Mouse (Mus musculus): ENCODE data around the gene Igsf23. TPM values are rescaled to one million over a fixed set of nuclear protein-coding genes. Genes with fewer than 3 reads are reported as not detected.
"Not testable (repeated sequence)": the region's sequence is repeated elsewhere in the genome, so short reads cannot be mapped to it uniquely, and the experiment has no call there.

Igsf23 gene
- 0.10 and 0.19 TPM in 2 replicates for polyA plus RNA-seq (2012; rRNA removed)

DNA sequence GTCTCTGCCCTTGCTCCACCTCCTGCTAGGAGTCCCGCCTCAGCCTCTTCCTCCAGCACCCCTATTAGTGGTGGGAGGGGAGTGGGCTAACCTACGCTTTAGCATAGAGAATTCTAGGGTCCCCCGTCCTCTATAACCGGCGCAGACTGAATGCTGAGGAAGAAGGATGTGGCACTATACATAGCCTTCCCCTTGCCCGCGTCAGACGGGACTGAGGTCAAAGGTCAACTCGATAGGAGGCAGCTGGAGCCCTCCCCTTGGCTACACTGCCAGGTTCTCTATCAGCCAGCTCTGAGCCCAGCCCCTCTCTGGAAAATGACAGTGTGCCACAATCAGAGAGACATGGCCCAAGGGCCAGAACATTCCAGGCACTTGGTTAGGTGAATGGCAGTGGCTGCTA lies at the start of gene Igsf23:
Gene Igsf23, minus strand, starts transcription at position 168 of the 400 bp plus-strand sequence.
- no peak for DNase-seq (ENCODE audit: low spot score)

DNA sequence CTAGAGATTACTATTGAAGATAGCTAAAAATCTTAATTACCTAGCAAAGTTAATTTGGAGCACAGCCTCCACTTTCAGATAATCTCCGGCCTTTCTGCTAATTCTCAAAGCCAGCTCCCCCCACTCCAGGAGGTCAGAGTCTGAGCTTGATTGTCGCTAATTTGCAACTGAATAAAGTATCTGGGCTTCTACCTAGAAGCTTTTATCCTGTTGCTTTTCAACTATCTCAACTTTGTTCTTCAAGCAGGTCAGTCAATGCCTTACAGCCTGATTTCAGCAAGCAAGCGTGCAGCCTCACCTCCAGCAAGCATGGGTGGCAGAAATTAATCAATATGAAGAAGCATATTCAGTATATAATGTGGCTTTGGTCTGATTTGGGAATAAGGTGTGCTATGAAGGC lies 46.2 kb upstream of the Igsf23 start:
- not testable (repeated sequence) for DNase-seq (ENCODE audit: low spot score)

DNA sequence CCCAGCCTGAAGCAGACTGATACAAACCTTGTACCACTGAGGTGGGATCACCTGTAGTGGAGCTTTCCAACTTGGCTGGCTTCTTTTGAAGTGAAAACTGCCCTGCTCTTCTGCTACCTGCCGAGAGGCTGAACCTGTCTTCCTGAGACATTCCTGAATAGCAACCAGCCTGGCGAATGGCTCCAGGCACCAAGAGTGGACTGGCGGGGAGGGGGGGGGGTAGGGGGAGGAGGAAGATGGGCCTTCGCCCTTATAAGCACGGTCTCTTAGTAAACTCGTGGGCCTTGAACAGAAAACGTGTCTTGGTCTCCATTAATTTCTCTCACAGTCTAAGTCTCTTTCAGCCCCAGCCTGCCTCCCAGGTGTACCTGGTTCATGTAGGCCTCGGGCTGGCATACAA lies 40.6 kb upstream of the Igsf23 start, which contains the start of gene Nlrp9b:
Gene Nlrp9b, plus strand, starts transcription at position 301 of the 400 bp plus-strand sequence.
- not testable (repeated sequence) for DNase-seq (ENCODE audit: low spot score)

DNA sequence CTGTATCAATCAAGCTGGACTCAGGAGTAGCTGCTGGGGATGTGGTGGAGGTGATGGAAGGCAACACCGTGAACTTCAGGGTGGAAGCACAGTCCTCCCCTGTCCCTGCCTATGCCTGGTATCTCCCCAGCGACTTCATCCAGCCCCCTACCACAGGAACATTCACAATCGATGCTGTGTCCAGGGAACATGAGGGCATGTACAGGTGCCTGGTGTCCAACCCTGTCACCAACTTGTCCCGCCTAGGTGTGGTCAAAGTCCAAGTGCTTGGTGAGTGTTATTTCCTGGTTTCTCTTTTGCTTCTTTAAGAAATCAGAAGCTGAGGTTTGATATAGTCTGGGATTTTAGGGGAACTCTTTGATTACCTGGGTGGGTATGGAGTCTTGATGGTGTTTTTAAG lies 21.0 kb upstream of the Igsf23 start:
- no peak for DNase-seq (ENCODE audit: low spot score)

- no peak for DNase-seq (ENCODE audit: low spot score)
These were observed 19.6 kb upstream of the Igsf23 start for GRCm38 (mm10) chr7:19970196-19970595.

GRCm38 (mm10) chr7:19969541-19970090 lies 19.1 kb upstream of the Igsf23 start:
- DNase-seq (ENCODE audit: low spot score), result no peak

DNA sequence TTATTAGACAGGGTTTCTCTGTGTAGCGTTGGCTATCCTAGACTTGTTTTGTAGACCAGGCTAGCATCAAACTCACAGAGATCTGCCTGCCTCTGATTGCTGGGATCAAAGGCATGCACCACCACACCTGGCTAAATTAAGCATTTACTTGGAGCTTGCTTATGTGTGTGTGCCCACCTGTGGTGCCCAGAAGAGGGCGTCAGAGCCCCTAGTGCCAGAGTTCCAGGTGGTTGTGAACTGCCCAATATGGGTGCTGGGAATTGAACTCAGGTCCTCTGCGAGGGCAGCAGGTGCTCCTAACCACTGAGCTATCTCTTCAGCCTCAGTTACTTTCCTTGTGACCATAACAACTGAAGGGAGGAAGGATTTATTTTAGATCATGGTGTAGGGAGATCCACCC lies 18.6 kb upstream of the Igsf23 start:
- DNase-seq (ENCODE audit: low spot score), result no peak

DNA sequence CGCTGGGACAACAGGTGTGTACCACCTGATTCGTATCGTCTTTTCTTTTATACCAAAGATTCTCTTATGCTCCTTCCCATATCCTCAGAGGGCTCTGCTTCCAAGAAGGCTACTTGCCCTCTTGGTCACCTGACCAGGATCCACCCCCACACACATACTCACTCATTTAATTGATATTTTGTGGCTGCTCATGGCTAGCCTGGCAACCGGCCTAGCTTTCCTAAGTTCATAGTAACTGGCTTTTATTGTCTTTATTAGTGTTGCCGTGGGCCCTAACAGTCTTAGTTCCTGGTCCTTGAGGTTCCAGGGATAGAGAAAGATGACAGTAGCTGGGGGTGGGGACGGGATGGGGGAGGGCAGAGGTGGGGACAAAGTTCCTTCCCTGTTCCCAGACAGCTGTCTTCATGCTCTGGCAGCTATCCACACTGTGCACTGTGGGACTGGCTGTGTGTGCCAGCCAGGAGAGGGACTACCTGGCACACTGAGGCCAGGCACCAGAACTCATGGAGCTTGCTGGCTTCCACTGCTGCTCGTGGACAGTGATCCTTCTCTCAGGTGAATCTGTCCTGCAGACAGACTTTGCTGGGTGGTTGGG lies 14.5 kb upstream of the Igsf23 start, which contains the start of gene Ceacam20:
Gene Ceacam20, plus strand, starts transcription at position 428 of the 595 bp plus-strand sequence.
- DNase-seq (ENCODE audit: low spot score), result no peak

GRCm38 (mm10) chr7:19962423-19962822 lies 11.9 kb upstream of the Igsf23 start:
- no peak for DNase-seq (ENCODE audit: low spot score)

- DNase-seq (ENCODE audit: low spot score), result peak; percentile 63
These were observed 5.8 kb upstream of the Igsf23 start for GRCm38 (mm10) chr7:19956341-19956781.

DNA sequence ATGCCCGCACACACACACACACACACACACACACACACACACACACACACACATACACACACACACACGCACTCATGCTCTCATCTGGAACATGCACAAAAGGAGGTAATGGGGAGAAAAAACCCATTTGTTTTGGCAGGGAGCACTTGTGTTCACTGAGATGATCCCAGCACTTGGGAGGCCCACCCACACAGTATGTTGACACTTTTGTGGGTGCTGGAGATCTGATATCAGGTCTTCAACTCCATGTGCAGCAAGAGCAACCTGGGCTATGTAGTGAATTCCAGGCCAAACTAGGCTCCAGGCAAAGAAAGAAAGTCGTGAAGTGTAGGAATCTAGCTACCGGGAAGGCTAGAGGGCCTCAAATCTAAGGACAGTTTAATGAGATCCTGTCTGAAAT lies 5.3 kb upstream of the Igsf23 start:
- no peak for DNase-seq (ENCODE audit: low spot score)

DNA sequence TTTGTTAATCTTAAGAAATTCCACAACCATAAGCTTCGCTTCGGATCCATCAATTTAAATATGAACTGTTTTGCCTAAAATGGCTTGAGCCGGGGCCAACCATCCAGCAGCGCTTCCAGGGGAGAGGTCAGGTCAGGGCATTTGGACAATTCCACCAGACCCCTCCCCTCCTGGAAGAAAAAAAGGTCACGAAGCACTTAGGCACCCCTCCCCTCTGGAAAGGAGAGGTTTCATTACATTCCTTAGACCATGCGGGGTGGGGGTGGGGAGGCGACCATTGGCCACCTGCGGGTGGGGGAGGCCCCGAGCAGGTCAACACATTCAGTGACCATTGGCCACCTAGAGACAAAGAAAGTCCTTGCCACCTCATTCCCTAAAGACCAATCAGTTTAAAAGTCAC lies 2.5 kb upstream of the Igsf23 start:
- DNase-seq (ENCODE audit: low spot score), result no peak

- DNase-seq (ENCODE audit: low spot score), result no peak
These were observed 1.9 kb upstream of the Igsf23 start for GRCm38 (mm10) chr7:19952320-19952986.

GRCm38 (mm10) chr7:19949996-19950395 lies 560 bp downstream of the Igsf23 start:
- no peak for DNase-seq (ENCODE audit: low spot score)

GRCm38 (mm10) chr7:19948956-19949355 lies 1.6 kb downstream of the Igsf23 start:
- no peak for DNase-seq (ENCODE audit: low spot score)

DNA sequence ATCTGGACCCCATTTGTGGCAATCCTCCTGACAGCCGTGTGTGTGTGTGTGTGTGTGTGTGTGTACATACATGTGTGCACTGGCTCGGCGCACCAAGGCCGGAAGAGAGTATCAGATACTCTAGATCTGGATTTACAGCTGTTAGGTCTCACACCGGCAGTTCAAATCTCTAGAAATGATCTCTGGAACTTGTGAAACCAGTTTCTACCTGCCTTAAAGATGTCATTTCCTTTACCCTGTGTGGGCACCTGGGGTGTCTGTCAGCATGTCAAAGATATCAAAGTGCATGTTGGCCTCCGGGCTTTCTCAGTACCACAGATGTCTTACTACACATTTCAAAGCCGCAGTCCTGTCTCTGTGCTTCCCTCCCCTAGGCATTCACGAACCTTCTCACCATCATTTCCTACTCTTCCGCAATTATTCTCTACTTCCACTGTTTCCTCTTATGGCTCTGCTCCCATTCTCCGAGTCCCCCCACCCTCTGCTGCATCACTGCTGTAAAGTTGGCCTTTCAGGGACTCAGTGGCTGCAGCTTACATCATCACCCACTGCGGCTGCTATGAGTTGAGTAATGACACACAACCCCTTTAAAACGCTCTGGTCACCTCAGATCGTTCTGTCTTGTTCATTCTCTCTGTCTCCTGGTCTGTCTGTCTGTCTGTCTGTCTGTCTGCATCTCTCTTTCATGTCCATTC lies 4.6 kb downstream of the Igsf23 start:
- DNase-seq (ENCODE audit: low spot score), result no peak

- no peak for DNase-seq (ENCODE audit: low spot score)
These were observed 5.4 kb downstream of the Igsf23 start for GRCm38 (mm10) chr7:19945201-19945600.

DNA sequence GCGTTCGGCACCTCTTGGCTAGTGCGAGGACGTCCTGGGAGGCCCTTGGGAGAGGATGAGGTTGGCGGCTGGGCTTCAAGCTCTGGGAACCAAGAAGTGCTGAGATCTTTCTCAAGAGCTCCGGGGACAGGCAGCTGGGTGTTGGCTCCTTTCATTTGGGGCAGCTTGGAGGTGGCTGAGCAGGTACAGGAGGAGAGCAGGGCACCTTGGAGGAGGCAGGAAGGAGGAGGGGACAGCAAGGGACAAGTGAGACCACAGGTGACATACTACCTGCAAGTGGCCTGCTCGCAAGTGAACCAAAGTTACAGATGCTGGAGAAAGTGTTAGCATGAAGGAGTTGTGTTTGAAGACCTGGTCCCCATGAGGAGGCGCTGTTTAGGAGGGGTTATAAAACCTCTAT lies 5.8 kb downstream of the Igsf23 start:
- no peak for DNase-seq (ENCODE audit: low spot score)

DNA sequence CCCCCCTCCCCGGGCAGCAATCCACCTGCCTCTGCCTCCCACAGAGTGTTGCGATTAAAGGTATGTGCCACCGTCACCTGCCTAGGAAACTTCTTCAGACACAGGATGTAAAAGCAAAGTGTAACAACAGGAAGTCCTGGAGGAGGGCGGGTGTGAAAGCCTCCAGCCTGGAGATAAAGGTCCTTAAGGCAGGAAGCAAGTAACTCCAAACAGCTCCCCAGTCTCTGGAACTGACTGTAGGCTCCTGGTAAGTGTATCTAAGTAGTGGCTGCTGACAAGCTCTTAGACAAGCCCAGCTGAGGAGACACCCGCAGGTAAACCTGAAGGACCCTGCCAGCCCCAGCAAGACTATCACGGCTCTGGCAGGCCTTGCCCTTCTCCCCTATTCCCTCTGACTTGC lies 10.3 kb downstream of the Igsf23 start:
- DNase-seq (ENCODE audit: low spot score), result no peak

DNA sequence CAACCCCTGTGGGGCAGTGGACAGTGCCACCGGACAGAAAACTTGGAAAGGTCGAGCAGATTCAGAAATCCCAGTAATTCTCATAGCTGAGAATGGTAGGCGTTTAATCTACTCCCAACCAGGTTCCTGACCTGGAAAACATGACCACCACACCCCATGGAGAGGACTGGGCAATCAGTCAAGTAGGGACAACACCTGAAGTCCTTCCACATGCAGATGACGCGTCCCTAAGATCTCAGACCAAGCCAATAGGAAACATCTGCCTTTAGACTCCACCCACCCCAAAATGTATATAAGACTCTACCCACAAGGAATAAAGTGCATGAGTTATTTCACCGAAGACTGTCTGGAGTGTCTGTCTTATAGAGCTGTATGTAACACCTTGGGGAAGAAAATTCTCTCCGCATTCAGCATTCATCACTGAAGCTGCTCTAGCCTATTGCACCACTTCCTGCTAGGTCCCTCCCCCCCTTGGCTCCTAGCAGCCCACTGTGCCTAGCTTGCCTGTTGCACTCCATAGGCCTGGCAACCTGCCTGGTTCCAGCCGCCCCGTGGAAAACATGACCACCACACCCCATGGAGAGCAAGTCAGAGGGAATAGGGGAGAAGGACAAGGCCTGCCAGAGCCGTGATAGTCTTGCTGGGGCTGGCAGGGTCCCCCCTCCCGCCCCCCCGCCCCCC lies 10.9 kb downstream of the Igsf23 start:
- DNase-seq (ENCODE audit: low spot score), result peak; percentile 42

DNA sequence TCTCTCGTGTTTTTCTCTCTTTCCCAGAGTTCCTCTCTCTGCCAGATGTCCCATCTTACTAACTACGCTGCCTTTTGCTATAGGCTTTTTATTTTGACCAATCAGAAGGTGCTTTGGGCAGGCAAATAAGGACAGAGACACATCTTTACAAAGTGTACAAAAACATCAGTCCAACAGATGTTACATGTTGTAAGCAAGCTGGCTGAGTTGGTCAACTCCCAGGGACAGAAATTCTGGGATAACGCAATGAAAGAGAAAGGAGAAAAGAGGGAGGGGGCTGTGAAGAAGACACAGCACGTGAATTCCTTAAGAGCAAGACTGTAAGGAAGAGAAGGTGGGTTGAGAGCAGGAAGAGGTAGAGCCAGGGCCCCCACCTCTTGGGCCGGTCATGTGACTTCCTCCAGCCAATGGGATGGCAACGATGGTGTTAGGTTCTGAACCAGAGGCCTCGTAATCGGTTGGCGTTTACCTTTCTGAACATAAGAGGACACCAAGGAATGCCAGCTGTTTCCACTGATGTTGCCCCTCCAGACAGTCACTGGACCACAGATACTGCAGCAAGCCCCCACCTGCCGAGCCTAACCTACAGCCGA lies 13.2 kb downstream of the Igsf23 start:
- DNase-seq (ENCODE audit: low spot score), result no peak

DNA sequence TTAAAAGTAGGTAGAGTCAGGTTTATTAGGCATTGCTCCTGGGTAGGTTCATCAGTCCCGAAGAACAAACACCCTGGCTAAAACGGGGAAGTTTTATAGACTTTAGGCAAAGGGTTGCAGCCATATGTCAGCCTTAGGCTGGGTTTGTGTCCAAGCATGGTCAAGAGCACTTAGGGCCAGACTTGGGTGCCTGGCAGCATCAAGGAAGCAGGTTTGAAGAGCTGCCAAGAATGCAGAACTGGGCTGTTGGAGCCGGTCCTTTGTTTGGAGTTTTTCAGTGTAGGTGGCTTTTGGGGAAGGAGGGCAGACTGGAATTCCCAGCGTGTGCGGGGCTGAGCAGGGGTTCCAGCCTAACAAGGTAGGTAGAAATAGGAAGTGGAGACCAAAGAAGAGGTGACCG lies 14.6 kb downstream of the Igsf23 start:
- no peak for DNase-seq (ENCODE audit: low spot score)

All from urinary bladder, adult 2 months (tissue).